Mouse (Mus musculus): ENCODE results near the gene Gdf11.

The Gdf11 gene

DNA sequence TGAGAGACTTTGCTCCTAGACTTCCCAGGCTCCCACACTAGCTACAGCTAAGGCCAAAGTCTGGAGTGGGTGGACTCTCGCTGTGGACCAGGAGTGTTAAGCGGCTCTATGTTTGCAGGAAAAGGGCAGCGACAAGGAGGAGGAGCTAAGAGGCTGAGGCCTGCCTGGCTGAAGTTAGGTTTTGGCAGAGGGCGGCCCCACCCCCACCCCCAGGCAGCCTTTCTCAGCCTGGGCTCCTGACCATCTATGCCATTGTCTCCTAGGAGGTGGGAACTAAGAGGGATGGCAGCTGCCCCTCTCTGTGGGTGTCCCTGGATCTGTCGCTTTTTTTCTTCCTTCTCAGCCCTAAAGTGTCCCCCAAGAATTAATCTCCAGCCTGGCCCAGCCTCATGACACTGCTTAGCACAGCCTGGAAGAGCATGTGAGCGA is 27.7 kb upstream of the Gdf11 start:
- DNase-seq (ENCODE audit: low read depth): peak; percentile 73

- peak; percentile 37 for DNase-seq (ENCODE audit: low read depth)
These were observed 26.7 kb upstream of the Gdf11 start for GRCm38 (mm10) chr10:128918246-128918645.

GRCm38 (mm10) chr10:128917400-128917799 is 25.9 kb upstream of the Gdf11 start:
- DNase-seq (ENCODE audit: low read depth): no peak

DNA sequence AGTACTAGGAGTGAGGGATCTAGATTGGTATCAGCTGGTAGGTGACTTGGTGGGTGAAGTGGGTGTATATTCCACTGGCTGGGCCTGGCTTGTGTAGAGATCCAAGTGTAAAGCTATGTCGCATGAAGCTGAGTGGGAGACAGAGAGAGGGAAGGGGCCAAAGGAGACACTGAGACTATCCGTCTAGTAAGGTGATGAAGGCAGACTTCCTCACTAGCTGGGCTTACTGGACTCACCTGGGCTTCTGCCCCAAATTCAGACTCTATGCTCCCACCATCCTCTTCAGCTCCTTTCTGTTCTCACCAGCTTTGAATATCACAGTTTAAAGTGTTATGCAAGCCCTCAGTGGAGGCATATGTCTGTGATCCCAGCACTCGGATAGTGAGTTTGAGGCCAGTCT is 25.1 kb upstream of the Gdf11 start:
- DNase-seq (ENCODE audit: low read depth): no peak

GRCm38 (mm10) chr10:128915550-128915949 is 24.0 kb upstream of the Gdf11 start:
- no peak for DNase-seq (ENCODE audit: low read depth)

DNA sequence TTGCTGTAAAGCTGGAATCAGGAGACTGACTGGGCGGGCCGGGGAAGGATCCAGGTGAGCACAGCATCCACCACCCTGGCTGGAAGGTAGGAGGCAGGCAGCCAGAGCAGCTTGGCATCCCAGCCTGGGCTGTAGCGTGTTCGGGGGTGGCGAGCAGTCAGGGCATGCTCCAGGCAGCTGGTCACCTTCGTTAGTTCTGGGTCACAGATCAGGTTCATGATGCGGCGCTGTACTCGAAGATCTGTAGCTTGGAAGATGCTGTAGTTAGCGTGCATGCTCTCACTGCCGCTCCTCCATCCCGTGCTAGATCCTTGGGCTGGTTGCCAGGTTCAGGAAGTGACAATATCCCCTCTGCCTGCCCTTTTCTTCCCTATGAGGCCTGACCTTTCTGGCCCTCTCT is 22.2 kb upstream of the Gdf11 start:
- DNase-seq (ENCODE audit: low read depth): no peak

DNA sequence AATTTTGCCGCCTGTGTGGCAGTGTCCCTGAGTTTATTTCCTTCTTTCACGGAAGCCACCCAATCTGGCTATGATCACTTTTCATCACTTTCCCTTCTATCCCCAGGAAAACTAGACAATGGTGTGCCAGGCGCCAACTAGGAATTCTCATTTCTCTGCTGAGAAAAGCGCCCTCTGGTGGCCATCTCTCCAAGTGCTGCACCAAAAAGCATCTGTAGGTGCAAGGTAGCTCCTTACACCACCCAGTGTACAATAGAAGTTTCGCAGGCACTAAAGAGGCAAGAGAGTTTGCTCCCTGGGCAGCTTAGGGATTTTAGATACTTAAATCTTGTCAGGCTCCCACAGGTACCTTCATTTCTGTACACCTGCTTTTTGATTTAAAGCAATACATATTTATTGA is 21.7 kb upstream of the Gdf11 start:
- peak; percentile 67 for DNase-seq (ENCODE audit: low read depth)

GRCm38 (mm10) chr10:128912791-128913190 is 21.3 kb upstream of the Gdf11 start:
- no peak for DNase-seq (ENCODE audit: low read depth)

- DNase-seq (ENCODE audit: low read depth): no peak
These were observed 20.8 kb upstream of the Gdf11 start for GRCm38 (mm10) chr10:128912268-128912667.

DNA sequence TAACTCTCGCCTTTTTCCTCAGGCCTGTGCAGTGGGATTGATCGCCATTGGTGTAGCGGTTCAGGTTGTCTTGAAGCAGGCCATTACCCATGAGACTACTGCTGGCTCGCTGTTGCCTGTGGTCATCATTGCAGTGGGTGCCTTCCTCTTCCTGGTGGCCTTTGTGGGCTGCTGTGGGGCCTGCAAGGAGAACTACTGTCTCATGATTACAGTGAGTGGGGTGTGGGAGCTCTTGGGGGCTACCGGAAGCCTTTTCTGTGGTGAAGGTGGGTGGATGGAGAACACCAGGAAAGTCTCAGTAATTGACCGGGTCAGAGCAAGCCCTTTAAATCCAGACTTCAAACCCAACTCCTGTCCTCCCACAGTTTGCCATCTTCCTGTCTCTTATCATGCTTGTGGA is 19.9 kb upstream of the Gdf11 start:
- DNase-seq (ENCODE audit: low read depth): no peak

GRCm38 (mm10) chr10:128910066-128910841 is 18.7 kb upstream of the Gdf11 start:
- DNase-seq (ENCODE audit: low read depth): no peak

GRCm38 (mm10) chr10:128909567-128910028 is 18.1 kb upstream of the Gdf11 start:
- peak; percentile 92 for DNase-seq (ENCODE audit: low read depth)

GRCm38 (mm10) chr10:128908778-128909448 is 17.4 kb upstream of the Gdf11 start:
- no peak for DNase-seq (ENCODE audit: low read depth)

GRCm38 (mm10) chr10:128904812-128905211 is 13.3 kb upstream of the Gdf11 start:
- no peak for DNase-seq (ENCODE audit: low read depth)

DNA sequence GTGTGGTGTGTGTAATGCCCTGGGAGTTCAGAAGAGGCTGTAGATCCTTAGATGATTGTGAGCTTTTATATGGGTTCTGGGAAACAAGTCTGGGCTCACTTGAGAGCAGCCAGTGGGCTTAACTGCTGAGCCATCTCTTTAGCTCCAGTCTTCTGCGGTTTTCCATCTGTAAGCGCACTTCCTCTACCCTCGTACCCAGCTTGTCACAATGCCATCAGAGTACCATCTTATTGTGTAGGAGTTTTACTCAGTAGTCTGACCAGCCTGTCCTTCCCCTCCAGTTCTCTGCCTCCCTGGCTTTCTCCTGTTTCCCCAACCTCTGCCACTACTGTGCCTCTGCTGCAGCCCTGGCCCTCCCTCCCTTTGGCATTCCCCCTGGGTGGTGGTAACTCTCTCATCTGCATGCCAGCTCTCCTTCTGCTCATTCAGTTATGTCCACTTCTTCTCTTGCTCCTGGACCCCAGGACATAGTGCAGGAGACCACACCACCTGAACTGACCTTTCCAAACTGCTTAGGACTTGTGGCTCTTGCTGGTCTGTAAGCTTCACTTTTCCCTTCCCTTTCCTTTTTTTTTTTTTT is 11.0 kb upstream of the Gdf11 start:
- DNase-seq (ENCODE audit: low read depth): no peak

DNA sequence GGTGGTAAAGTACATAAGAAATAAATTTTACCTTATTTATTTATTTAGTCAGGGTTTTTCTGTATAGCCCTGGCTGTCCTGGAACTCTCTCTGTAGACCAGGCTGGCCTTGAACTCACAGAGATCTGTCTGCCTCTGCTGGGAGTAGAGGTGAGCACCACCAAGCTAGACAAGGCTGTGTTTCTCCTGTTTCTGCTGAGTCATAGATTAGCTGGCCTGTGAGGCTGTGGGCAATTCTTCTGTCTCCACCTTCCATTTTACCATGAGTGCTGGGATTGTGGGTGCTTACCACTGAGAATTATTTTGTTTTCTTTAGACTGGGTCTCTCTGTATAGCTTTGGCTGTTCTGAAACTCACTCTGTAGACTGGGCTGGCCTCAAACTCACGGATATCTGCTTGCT is 9.9 kb upstream of the Gdf11 start:
- DNase-seq (ENCODE audit: low read depth): no peak

DNA sequence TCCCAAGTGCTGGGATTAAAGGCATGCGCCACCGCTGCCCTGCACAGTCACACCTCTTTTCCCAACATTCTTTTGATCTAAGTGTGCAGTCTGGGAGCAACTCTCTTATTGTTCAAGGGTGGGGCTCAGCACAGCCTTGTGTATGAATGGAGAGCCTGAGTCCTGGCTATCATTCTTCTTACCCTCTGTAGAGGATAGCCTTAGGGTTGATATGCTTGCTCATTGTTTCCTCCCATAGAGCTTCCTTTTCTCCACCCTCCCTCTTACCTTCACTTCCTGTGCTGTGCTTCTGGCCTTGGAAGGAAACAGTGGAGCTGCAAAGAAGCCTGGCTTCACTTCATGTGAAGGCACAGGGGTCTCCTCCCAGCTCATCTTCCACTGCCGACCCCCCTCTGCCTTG is 9.2 kb upstream of the Gdf11 start, which contains the start of gene Cd63:
Gene Cd63 (plus strand): TSS at position 292 of the 400 bp plus-strand sequence.
- no peak for DNase-seq (ENCODE audit: low read depth)

DNA sequence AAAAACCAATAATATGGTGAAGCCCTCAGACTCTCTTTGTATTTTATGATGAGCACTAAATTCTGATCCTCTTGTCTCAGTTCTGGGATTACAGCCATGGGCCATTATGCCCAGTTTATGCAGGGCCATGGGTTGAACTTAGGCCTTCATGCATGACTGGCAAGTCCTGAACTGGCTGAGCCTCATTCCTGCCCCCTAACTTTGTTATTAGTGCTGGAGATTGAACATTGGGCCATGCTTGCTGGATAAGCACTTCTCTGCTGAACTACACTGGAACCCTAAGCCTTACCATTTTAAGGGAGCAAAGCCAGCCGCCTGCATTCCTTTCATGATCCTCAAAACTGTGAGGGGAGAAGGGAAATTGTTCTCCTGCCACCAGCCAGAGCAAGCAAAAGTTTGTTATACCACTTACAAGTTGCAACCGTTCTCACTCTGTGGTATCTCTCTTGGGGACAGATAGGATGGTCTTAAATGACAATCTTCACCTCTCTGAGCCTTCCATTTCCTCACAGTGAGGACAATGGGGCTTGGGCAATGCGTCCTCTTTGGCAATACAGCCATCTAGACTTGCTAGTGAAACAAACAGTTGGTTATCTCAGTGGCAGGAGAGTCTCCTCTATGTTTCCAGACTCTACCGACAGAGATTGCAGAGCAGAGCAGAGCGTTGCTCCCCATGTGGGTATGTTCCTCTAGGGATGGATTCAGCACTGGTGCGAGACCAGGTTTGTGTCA is 8.4 kb upstream of the Gdf11 start:
- no peak for DNase-seq (ENCODE audit: low read depth)

GRCm38 (mm10) chr10:128897501-128897900 is 6.0 kb upstream of the Gdf11 start:
- DNase-seq (ENCODE audit: low read depth): no peak

DNA sequence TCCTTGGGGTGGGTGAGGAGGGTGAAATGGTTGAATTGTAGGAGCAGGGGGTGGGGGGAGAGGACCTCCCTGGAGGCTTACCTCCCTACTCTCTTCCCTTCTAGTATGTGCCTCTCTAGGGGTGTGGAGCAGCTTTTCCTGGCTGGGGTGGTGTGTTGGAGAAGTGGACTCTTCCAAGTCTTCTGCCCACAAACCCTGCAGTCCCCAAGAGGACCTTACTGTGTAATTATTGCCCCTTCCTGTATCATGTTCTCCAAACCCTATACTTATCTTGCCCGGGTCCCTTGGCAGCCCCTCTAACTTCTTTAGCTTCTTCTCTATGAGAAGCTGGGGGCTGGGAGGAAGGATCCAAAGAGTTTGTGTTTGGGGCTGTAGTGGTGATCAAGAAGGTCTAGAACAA is 5.3 kb upstream of the Gdf11 start:
- no peak for DNase-seq (ENCODE audit: low read depth)

DNA sequence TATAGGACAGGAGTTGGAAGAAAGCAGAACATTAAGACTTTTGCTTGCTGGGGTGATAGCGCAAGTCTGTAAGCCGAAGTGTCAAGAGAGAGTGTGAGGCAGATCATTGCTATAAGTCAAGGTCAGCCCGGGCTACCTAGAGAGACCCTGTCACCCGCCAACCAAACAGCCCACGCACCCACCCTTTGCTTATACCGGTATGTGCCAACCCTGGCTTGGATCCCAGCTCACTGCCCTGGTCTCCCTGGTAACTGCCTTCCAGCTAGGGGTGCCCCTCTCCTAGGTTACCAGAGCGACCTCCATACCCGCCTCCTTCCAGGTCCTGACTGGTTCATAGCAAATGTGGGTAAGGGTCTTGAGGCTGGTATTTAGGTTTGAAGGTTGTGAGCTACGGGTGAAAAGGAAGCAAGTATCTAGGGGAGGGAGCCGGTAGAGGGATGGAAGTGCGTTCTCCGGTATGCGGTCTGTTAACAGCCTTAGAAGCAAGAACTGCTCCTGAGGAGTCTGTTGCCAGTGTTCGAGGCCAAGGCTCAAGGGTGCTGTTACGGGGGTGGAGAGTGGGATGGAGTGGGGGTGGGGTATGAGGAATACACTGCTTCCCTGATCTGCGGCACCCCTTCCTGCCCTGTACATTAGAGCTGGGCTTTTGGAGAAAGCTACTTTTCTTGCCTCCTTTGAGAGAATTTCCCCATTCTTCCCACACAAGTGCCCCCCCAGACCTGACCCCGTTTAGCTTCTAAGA is 4.6 kb upstream of the Gdf11 start:
- no peak for DNase-seq (ENCODE audit: low read depth)

DNA sequence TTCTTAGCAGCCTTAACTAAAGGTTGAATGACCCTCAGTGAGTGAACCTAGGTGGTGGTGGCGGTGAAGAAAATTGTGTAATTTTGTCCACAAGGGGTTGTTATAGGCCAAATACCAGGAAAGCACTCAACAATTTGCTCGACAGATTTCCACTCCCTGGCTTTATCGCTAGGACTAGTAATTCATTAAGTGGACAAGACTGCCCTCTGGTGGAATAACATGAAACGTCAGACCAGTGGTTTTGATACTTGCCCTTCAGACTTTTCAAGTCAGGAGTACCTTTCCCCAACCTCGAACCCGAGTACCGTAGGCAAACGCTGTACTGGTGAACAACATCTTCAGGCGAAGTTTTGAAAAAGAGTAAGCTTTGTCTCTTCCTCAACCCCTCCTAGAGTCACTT is 3.9 kb upstream of the Gdf11 start:
- DNase-seq (ENCODE audit: low read depth): peak; percentile 70

Measured in fibroblast of lung, adult 2 months (primary cell).